Mouse (Mus musculus): ENCODE data around the gene Lgals9.
A peak's percentile ranks its signal among the peaks of the same experiment; 100 is the strongest.

Gene Lgals9

GRCm38 (mm10) chr11:78976731-78977510, 7.8 kb downstream of the Lgals9 start:
- no peak for DNase-seq (ENCODE audit: low read depth, low spot score)

GRCm38 (mm10) chr11:78973381-78974150, 11.2 kb downstream of the Lgals9 start:
- peak; percentile 11 for DNase-seq (ENCODE audit: low read depth, low spot score)

GRCm38 (mm10) chr11:78972811-78973351, 11.9 kb downstream of the Lgals9 start:
- no peak for DNase-seq (ENCODE audit: low read depth, low spot score)

- DNase-seq (ENCODE audit: low read depth, low spot score): no peak
Measured at GRCm38 (mm10) chr11:78972328-78972727, 12.4 kb downstream of the Lgals9 start.

- DNase-seq (ENCODE audit: low read depth, low spot score): no peak
Measured at GRCm38 (mm10) chr11:78971746-78972145, 13.0 kb downstream of the Lgals9 start.

- DNase-seq (ENCODE audit: low read depth, low spot score): no peak
Measured at GRCm38 (mm10) chr11:78971096-78971495, 13.7 kb downstream of the Lgals9 start.

- no peak for DNase-seq (ENCODE audit: low read depth, low spot score)
Measured at GRCm38 (mm10) chr11:78968121-78968520, 16.6 kb downstream of the Lgals9 start.

GRCm38 (mm10) chr11:78967371-78967770, 17.4 kb downstream of the Lgals9 start:
- peak; percentile 10 for DNase-seq (ENCODE audit: low read depth, low spot score)

- DNase-seq (ENCODE audit: low read depth, low spot score): no peak
Measured at GRCm38 (mm10) chr11:78961221-78961620, 23.5 kb downstream of the Lgals9 start.

GRCm38 (mm10) chr11:78959841-78960520, 24.8 kb downstream of the Lgals9 start:
- DNase-seq (ENCODE audit: low read depth, low spot score): no peak

- DNase-seq (ENCODE audit: low read depth, low spot score): no peak
Measured at GRCm38 (mm10) chr11:78959367-78959766, 25.4 kb downstream of the Lgals9 start.

- DNase-seq (ENCODE audit: low read depth, low spot score): peak; percentile 49
Measured at GRCm38 (mm10) chr11:78956260-78956659, 28.5 kb downstream of the Lgals9 start.

GRCm38 (mm10) chr11:78952467-78952866, 32.3 kb downstream of the Lgals9 start:
- no peak for DNase-seq (ENCODE audit: low read depth, low spot score)

GRCm38 (mm10) chr11:78950365-78950764, 34.4 kb downstream of the Lgals9 start:
- DNase-seq (ENCODE audit: low read depth, low spot score): no peak

- DNase-seq (ENCODE audit: low read depth, low spot score): no peak
Measured at GRCm38 (mm10) chr11:78943083-78943482, 41.7 kb downstream of the Lgals9 start.

- no peak for DNase-seq (ENCODE audit: low read depth, low spot score)
Measured at GRCm38 (mm10) chr11:78935178-78935577, 49.6 kb downstream of the Lgals9 start.

GRCm38 (mm10) chr11:78934727-78935126, 50.0 kb downstream of the Lgals9 start:
- no peak for DNase-seq (ENCODE audit: low read depth, low spot score)

- no peak for DNase-seq (ENCODE audit: low read depth, low spot score)
Measured at GRCm38 (mm10) chr11:78934307-78934706, 50.4 kb downstream of the Lgals9 start.

GRCm38 (mm10) chr11:78929345-78929744, 55.4 kb downstream of the Lgals9 start:
- DNase-seq (ENCODE audit: low read depth, low spot score): no peak

GRCm38 (mm10) chr11:78924916-78925315, 59.8 kb downstream of the Lgals9 start:
- no peak for DNase-seq (ENCODE audit: low read depth, low spot score)

- no peak for DNase-seq (ENCODE audit: low read depth, low spot score)
Measured at GRCm38 (mm10) chr11:78924111-78924510, 60.6 kb downstream of the Lgals9 start.

Data from telencephalon, adult 2 months (tissue).